Mouse (Mus musculus) ES-E14 (cell line): Measurements from ENCODE around the gene Hsd17b6. TPM values are rescaled to one million over a fixed set of nuclear protein-coding genes. Genes with fewer than 3 reads are reported as not detected.

Experiments
- DNase-seq: peaks from one replicate; pipeline ENCODE4 v3.0.0-alpha.2; 2013; ENCODE audit warnings: low read depth, low spot score
- H3K27ac ChIP-seq: 2 replicates; pipeline ENCODE4 v1.5.1; 2012; ENCODE audit warnings: low read depth, mild to moderate bottlenecking, low read length, moderate library complexity, mixed read lengths; ENCODE audit not compliant: poor library complexity, insufficient read depth, severe bottlenecking
- H3K36me3 ChIP-seq: 2 replicates; pipeline ENCODE4 v1.6.1; 2012; ENCODE audit warnings: mild to moderate bottlenecking, low read length, moderate library complexity, mixed read lengths; ENCODE audit not compliant: control insufficient read depth, poor library complexity, insufficient read depth, severe bottlenecking
- H3K4me1 ChIP-seq, 2 experiments: fragments of 150-350 bp in 1 of 2; sonication (generic) in 1 of 2; 2 replicates each; pipeline ENCODE4 v1.6.1; 2012; ENCODE audit warnings: low read length in 2 of 2, mild to moderate bottlenecking in 1 of 2, mixed read lengths in 1 of 2; ENCODE audit not compliant: control insufficient read depth in 2 of 2, insufficient read depth in 2 of 2, poor library complexity in 1 of 2
- H3K4me3 ChIP-seq, 2 experiments: fragments of 150-350 bp in 1 of 2; sonication (generic) in 1 of 2; 2 replicates each; pipeline ENCODE4 v1.5.1; 2012; ENCODE audit warnings: low read length in 2 of 2, low read depth in 1 of 2, mild to moderate bottlenecking in 1 of 2, mixed read lengths in 1 of 2; ENCODE audit not compliant: insufficient read depth in 1 of 2, poor library complexity in 1 of 2, severe bottlenecking in 1 of 2
- H3K9ac ChIP-seq: 2 replicates; pipeline ENCODE4 v1.6.1; 2012; ENCODE audit warnings: low read depth, mild to moderate bottlenecking, low read length, mixed read lengths; ENCODE audit not compliant: poor library complexity, insufficient read depth, severe bottlenecking
- H3K9me3 ChIP-seq: fragments of 150-350 bp; sonication (generic); 2 replicates; pipeline ENCODE4 v1.6.1; 2012; ENCODE audit warnings: low read depth, mild to moderate bottlenecking, low read length; ENCODE audit not compliant: control insufficient read depth, insufficient read depth
- CHD2 ChIP-seq: IDR thresholded peaks from 2 replicates; pipeline ENCODE4 v1.6.1; 2014; ENCODE audit warnings: mild to moderate bottlenecking, low read depth, low read length, inconsistent platforms
- HCFC1 ChIP-seq: IDR thresholded peaks from 2 replicates; pipeline ENCODE4 v1.6.1; 2012; ENCODE audit warnings: low read length, inconsistent platforms, borderline replicate concordance; ENCODE audit not compliant: insufficient read depth
- MAFK ChIP-seq: IDR thresholded peaks from 2 replicates; pipeline ENCODE4 v1.6.1; 2014; ENCODE audit warnings: mild to moderate bottlenecking, low read depth, low read length, inconsistent platforms; ENCODE audit not compliant: insufficient read depth
- ZC3H11A ChIP-seq: IDR thresholded peaks from 2 replicates; pipeline ENCODE4 v1.6.1; 2012; ENCODE audit warnings: low read depth, mild to moderate bottlenecking, inconsistent platforms, low read length, borderline replicate concordance
- ZNF384 ChIP-seq: IDR thresholded peaks from 2 replicates; pipeline ENCODE4 v1.6.1; 2012; ENCODE audit warnings: low read depth, low read length, inconsistent platforms
- in situ Hi-C, 2 experiments: fragments of 600-800 bp; cut with MboI; formaldehyde crosslinking; loops; one replicate each; pipeline ENCODE4 v1.15.1; 2025; ENCODE audit warnings: low sequenced_read_pairs in 2 of 2, inconsistent platforms in 1 of 2; ENCODE audit not compliant: unreplicated experiment in 2 of 2
- total RNA-seq: library from RNA; depleted of rRNA; stranded (reverse); fragments of 300-350 nt; gene quantifications from 2 replicates; pipeline ENCODE4 v1.2.3, GENCODE M21; 2012

The Hsd17b6 gene
- total RNA-seq, 1 experiment: 0.22 TPM

DNA sequence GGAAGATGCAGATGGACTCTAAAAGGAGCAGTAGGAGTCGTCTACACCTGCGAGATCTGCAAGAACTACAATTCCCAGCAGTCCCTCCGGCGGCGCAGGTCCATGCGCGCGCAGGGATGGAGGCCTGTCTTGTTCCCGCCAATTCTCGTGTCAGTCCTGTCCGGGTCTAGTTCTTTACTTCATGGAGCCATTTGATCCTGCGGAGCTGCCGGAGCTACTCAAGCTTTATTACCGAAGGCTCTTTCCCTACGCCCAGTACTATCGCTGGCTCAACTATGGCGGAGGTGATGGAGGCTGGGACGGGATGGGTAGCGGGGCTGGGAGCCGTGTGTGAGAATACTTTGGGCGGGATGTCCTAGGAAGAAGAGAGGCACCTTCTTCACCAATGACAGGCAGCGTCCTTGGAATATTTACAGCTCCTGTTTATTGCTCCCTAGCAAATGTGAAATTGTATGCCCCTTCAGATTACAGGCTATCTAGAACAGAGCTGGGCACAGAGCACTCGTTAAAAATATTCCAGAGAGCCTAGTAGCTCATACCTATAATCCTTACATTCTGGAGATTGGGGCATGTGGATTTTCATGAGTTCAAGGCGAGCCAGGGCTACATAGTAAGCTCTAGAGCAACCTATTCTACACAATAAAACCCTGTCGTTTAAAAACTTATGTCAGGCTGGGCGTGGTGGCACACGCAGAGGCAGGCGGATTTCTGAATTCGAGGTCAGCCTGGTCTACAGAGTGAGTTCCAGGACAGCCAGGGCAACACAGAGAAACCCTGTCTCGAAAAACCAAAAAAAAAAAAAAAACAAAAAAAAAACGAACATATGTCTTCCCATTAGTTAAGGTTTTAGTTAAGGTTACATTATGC, 7.9 kb upstream of the Hsd17b6 start, which contains the start of gene Prim1:
Prim1 (plus strand) TSS at position 101 of the 867 bp plus-strand sequence.
- no peak within 1 kb of the TSS for H3K27ac ChIP-seq
- H3K9me3 ChIP-seq: no peaks in the 10 kb centered on the region
- H3K4me1 ChIP-seq: peaks cover 0 to 2% of the 10 kb centered on the region in 2 experiments; a peak in 1 of 4 replicates
- peak within 1 kb of the TSS; percentile 97 for H3K9ac ChIP-seq
- peak within 1 kb of the TSS; percentile 96 to 97 for H3K4me3 ChIP-seq
- DNase-seq: peak; percentile 82
- H3K36me3 ChIP-seq: peaks cover 14% of the 10 kb centered on the region
- in situ Hi-C loops: no loop called here
- TF ChIP-seq CHD2 (peak; percentile 62; the same call in 1 of the 2 replicates), ZC3H11A (no peak), HCFC1 (peak; percentile 99), MAFK (no peak)

DNA sequence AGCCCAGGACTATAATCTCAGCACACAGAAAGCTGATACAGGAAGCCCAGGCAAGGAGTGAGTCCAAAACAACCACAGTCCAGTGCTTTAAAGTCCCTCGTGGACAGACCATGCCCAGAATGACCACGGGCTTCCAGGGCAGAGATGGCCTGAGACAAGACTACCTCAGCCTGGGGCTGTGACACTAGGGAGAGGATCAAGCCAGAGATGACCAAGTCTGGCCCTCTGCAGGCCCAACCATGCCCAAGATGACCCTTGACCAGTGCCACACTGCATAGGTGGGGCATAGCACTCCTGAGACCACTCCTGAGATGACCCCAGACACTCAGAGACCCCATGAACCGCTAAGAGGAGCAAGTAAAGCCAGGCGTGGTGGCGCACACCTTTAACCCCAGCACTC, 2.3 kb upstream of the Hsd17b6 start:
- H3K4me1 ChIP-seq: no peaks in the 10 kb centered on the region
- no peaks in the 10 kb centered on the region for H3K9me3 ChIP-seq
- no peak overlapping the region for H3K4me3 ChIP-seq
- no peak overlapping the region for H3K27ac ChIP-seq
- TF ChIP-seq ZC3H11A: no peak
- no peak for TF ChIP-seq ZNF384
- no peak for TF ChIP-seq CHD2
- TF ChIP-seq MAFK: no peak
- no peak for TF ChIP-seq HCFC1
- DNase-seq: no peak
- no peaks in the 10 kb centered on the region for H3K36me3 ChIP-seq
- no peak overlapping the region for H3K9ac ChIP-seq
- in situ Hi-C loops: loop anchor here in 1 of 2 experiments (5.0 kb wide), 2 partner anchors 52 to 267 kb away; no protein-coding TSS in a partner anchor

DNA sequence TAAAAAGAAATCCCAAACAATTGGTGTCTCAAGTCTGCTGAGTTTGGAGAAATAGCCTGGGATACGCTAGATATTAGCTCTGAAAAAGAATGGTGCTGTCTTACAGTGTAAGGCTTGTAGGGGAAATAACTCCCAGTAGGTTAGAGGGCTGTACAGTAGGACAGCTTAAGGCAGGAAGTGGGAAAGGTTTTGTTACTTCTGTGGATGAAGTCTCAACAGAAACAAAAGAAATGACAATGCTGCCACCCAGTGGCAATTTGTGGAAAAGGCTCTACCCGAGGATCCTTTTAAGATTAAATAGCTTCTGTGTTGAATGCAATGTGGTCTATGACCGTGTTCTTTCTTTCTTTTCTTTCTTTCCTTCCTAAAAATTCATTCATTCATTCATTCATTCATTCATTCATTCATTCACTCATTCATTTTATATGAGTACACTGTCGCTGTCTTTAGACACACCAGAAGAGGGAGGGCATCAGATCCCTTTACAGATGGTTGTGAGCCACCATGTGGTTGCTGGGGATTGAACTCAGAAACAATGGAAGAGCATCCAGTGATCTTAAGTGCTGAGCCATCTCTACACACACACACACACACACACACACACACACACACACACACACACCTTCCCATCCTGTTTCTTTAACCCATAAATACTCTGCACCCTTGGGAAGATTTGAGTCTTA, 937 bp upstream of the Hsd17b6 start:
- no peak overlapping the region for H3K4me3 ChIP-seq
- no peaks in the 10 kb centered on the region for H3K36me3 ChIP-seq
- no peaks in the 10 kb centered on the region for H3K9me3 ChIP-seq
- H3K4me1 ChIP-seq: no peaks in the 10 kb centered on the region
- peak; percentile 78; the same call in 1 of the 2 replicates for TF ChIP-seq ZC3H11A
- no peak for TF ChIP-seq HCFC1
- no peak overlapping the region for H3K9ac ChIP-seq
- DNase-seq: peak; percentile 81
- no peak overlapping the region for H3K27ac ChIP-seq
- in situ Hi-C loops: loop anchor here in 1 of 2 experiments (5.0 kb wide), 2 partner anchors 51 to 266 kb away; no protein-coding TSS in a partner anchor

DNA sequence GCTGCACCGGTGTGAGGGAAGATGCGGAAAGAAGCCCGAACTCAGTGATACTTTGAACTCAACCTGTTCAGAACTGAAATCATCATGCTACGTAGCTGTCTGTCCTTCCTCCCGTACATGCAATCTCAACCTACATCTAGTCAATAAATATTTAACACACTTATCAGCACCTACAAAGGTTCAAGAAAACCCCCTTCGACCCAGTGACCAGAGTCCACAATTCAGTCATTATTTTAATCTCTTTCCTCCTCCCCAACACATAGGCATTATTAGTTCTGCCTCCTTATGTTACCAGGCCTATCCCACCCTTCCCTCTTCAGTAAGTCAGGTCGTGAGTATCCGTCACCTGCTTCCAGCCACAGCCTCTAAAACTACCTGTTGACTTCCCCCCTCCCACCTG, 1.9 kb downstream of the Hsd17b6 start:
- no peaks in the 10 kb centered on the region for H3K4me1 ChIP-seq
- H3K27ac ChIP-seq: no peak overlapping the region
- no peaks in the 10 kb centered on the region for H3K36me3 ChIP-seq
- no peak for DNase-seq
- no peaks in the 10 kb centered on the region for H3K9me3 ChIP-seq
- TF ChIP-seq HCFC1 (no peak), ZNF384 (no peak), CHD2 (no peak), MAFK (no peak), ZC3H11A (no peak)
- H3K4me3 ChIP-seq: no peak overlapping the region
- in situ Hi-C loops: loop anchor here in 1 of 2 experiments (5.0 kb wide), 2 partner anchors 48 to 263 kb away; no protein-coding TSS in a partner anchor
- no peak overlapping the region for H3K9ac ChIP-seq
